Mouse (Mus musculus) adrenal gland, postnatal 4 days (tissue): ENCODE data around the gene Bbs2. TPM values are rescaled to one million over a fixed set of nuclear protein-coding genes. Genes with fewer than 3 reads are reported as not detected.
"Not testable (repeated sequence)": the region's sequence is repeated elsewhere in the genome, so short reads cannot be mapped to it uniquely, and the experiment has no call there.

Source experiments
- DNase-seq, 2 experiments: peaks; one replicate each; pipeline ENCODE4 v3.0.0; 2021 to 2022; ENCODE audit warnings: low spot score in 2 of 2, mixed read lengths in 2 of 2
- long read RNA-seq, 2 experiments: library from polyadenylated mRNA; stranded (forward); transcript quantifications; one replicate each; pipeline ENCODE4 v2.0.0; 2021
- total RNA-seq, 2 experiments: library from RNA; stranded (reverse); gene quantifications; 2 replicates each; pipeline ENCODE4 v1.2.3; 2021

The Bbs2 gene
- total RNA-seq, result 10 to 100 TPM; 29.4 to 29.6 TPM
- long read RNA-seq, experiment 1, partial matches to known transcripts, result 0 of 11 reads
- long read RNA-seq, experiment 1, other reads (novel, unspliced or antisense), result 7 of 11 reads
- long read RNA-seq, experiment 2, transcript Bbs2-201 (17 exons, 3,064 nt), result major isoform, 19 of 28 reads
- long read RNA-seq, experiment 2, partial matches to known transcripts, result 2 of 28 reads
- long read RNA-seq, experiment 2, other reads (novel, unspliced or antisense), result 7 of 28 reads

DNA sequence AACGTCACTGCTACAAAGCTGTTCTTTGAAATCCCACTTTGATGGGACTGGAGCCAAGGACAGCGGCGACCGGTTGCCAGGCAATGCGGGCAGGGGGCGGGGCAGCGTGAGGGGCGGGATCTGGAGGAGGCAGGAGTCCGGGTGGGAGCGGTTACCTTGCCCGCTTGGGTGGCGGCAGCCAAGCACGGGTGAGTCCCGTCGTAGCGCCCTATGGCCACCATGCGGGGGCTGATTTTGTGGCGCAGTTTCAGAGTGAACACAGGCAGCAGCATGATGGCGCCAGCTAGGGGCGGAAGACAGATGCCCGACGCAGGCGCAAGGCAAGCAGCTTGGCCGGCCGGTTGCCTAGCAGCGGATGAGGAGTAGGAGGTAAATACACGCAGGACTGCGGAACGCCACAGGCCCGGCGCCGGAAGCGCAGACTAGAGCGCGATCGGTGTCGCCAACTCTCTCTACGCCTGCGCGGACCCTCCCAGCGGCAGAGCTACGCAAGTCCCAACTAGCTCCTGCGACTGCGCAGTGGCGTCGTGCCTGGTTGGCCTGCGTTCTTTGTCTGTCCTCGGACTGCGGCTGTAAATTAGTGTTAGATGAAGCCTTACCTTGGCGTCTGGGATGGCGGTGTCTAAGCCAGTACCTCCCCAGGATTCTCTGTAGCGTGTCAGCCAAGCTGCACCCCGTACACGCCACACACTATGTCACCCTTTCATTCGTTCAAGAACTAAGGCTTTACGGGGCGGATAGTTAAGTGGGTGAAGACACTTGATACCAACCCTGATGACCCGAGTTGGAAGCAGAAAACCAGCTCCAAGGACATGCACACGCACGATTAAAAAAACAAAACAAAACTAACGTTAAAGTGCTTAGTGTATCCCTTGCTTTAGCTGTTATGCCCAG, at the start of gene Bbs2:
Gene Bbs2, minus strand, starts transcription at position 848 of the 894 bp plus-strand sequence.
- peak; percentile 94 to 98 for DNase-seq

- DNase-seq, result no peak
These were observed 49.5 kb upstream of the Bbs2 start for GRCm38 (mm10) chr8:94148236-94148635.

DNA sequence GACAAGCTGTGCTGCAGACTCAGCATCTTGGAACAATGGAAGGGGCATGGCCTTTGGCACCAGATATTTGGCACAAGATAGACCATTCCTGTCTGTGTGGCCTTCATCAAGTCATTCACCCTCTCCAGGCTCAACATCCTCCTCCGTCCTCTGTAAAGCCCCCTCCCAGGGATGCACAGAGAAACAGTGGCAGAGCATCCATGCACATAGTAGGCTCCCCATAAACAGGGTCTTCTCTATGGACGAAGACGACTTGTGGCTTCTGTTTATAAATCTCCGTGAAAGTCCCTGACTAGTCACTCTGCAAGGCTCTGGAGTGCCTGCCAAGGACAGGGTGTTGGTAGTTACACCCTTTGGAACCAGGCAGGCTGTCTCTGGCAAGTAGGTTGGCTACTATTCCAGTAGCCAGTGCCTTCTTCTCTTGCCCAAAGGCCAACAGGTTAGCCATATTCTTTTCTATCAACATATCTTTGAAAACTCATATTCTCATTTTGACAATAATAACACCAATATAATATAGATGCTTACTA, 41.6 kb upstream of the Bbs2 start:
- no peak for DNase-seq

GRCm38 (mm10) chr8:94136933-94137332, 38.2 kb upstream of the Bbs2 start, which contains the start of gene Mt4:
TSS of gene Mt4 (plus strand) at chr8:94137197.
- no peak for DNase-seq

DNA sequence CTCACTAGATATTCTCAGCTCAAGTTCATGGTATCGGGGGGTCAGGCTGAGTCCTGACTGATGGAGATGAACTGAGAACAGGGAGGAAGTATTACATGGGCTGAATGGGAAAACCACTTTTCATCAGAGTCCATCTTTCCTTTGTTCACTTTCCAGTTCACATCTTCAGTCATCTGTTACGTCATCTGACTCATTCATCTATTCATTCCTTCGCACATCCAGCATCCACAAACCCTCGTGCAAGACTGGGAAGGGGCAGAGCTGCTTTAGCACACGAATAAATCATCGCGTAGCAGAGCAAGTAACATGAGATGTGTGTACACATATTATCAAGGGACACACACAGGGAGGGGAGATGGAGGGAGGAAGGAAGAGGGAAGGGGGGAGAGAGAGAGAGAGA, 37.5 kb upstream of the Bbs2 start:
- DNase-seq, result no peak

DNA sequence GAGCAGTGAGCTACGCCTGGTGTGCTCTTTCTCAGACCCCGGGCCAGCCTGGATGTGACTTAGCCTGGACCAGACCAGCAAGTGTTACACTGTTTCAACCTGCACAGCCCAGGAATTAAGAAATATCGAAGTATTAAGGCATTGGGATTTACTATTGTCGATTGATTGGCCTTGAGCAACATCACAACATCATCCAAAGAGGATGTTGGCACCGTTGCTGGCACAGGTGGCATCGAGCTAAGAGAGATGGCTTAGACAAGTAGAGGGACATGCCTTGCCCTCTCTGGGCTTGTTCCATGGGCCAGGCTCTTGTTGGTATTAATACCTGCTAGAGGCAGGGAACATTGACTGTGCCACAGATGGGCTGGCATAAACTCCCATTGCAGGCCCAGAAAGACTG, 36.8 kb upstream of the Bbs2 start:
- DNase-seq, result no peak

DNA sequence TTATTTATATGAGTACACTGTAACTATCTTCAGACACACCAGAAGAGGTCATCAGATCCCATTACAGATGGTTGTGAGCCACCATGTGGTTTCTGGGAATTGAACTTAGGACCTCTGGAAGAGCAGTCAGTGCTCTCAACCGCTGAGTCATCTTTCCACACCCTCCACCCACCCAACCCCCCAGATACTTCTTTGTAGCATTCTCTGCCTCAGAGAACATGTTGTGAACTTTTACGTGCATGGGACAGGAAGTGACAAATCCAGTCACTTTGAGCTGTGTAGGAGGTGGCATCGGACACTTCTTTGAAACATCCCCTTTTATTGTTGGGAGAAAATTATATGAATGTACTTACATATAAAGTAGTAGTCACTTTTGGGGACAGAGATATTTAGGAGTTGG, 35.9 kb upstream of the Bbs2 start:
- not testable (repeated sequence) for DNase-seq

DNA sequence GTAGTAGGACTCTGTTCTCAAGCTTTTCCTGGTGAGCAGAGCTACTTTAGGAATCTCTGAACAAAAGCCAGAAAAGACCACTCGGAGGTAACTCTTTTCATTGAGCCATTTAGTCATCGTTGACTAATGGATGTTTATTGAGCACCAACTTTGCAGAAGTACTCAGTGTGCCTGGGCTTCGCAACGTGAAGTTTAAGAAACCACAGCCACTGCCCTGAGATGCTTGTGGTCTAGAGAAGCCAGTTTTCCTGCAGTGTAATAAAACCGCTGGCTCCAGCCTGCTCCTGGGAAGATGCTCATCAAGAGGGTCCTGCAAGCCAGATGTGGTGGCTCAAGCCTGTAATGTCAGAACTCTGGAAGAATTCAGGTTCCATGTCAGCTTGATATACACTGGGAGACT, 33.4 kb upstream of the Bbs2 start:
- DNase-seq, result no peak

DNA sequence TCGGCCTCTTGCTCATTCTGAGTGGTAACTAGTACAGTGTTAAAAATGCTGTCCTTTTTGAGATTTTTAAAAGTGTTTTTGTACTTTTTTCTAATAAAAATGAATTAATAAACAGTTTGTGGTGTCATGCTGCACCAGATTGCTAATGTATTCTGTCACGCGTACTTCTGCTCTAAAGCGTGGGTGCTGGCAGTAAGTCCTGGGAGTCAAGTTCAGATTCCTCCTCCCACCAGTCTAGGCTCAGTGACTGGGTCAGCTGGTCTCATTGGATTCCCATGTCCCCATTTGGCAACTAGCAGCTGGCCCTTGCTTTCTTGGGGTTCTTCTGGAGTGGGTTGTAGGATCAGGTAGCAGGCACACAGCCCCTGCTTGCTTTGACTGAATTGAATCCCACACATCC, 31.4 kb upstream of the Bbs2 start:
- no peak for DNase-seq

DNA sequence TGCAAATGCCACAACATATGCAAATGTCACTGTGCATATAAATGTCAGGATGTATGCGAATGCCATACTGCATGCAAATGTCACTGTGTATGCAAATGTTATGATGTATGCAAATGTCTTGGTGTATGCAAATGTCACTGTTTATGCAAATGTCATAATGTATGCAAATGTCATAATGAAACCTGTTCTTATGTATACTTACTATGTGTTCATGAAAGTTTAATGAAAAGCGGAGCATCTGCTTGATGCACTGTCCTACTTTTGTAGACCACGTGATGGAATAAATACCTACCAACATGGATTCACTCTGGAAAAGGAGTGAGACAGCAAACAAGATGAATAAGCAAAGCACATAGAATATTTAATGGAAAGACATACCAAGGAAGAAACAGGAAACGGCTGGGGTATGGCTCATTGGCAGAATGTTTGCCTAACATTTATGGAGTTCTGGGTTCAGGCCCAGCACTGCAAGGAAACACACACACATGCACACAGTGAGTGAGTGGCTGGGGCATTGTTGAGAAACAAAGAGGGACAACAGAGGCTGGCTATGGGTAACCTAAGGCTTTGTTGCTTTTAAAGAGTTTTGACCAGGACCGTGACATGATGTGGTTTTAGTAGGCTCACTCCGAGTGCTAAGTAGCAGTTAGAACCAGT, 30.5 kb upstream of the Bbs2 start:
- no peak for DNase-seq

DNA sequence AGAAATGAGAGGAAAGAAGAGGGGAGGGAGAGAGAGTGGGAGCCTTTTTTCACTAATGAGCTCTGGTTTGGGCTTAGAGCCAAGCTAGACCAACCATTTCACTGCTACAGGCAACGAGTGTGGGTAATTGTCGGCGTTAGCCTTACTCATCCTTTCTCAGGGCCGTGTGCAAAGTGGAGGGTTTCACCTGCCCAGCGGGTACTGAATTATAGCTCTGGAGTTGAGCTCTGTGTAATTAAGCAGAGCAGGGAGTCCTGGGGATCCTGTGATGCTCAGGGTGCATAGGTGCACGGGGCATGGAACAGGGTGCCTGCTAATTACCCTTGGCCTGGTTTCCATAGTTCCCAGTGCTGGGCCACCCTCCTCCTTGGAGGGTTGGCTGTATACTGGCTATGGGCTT, 29.0 kb upstream of the Bbs2 start:
- no peak for DNase-seq

- no peak for DNase-seq
These were observed 24.2 kb upstream of the Bbs2 start for GRCm38 (mm10) chr8:94122711-94123468.

DNA sequence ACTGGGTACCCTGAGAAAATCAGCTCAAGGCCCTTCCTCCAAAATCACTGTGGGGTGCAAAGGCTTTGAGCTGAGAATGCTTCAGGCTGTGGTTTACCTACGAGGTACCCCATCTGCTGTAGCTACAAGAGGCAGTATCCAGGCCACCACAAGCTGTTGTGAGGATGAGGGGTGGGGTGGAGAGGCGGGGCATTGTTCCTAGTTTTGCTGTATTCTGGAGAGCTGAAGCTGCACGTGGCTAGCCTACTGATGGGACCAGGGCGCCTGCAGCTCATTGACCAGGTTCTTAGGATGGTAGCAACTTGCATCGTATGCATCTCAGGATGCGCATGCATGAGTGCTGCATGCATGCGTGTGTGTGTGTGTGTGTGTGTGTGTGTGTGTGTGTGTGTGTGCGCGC, 22.9 kb upstream of the Bbs2 start:
- DNase-seq, result no peak

- DNase-seq, result no peak
These were observed 20.2 kb upstream of the Bbs2 start for GRCm38 (mm10) chr8:94118776-94119430.

- no peak for DNase-seq
These were observed 15.2 kb upstream of the Bbs2 start for GRCm38 (mm10) chr8:94113972-94114371.

GRCm38 (mm10) chr8:94113435-94113834, 14.7 kb upstream of the Bbs2 start:
- DNase-seq, result no peak

DNA sequence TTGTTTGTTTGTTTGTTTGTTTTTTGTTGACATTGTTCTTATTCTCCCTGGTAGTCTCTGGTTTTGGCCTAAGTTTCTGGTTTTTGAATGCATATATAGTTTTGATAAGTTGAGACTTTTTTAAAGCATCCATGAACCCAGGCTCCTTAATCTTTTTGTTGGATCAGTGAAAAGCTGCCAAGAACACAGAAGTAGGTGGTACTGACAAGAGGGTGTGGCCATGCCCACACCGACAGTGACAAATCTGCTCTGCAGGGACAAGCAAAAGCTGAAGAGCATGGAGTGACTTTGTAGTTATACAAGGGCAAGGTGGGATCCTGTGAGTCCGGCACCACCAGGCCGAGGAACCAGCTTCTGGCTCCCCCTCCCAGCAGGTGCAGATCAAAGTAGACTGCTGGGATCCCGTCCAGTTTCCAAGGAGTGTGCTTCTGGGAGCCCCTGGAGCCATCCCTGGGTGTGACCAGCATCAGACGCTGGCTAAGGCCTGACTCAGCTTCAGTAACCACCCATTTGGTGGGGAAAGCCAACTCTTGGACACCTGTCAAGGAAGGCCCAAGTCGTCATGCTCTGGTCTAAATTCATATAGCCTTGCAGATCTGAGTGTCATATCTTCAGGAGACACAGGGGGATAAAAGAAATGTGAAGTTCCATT, 11.9 kb upstream of the Bbs2 start:
- no peak for DNase-seq

GRCm38 (mm10) chr8:94109835-94110234, 11.1 kb upstream of the Bbs2 start:
- DNase-seq, result no peak

- no peak for DNase-seq
These were observed 10.7 kb upstream of the Bbs2 start for GRCm38 (mm10) chr8:94109396-94109795.

- no peak for DNase-seq
These were observed 9.1 kb upstream of the Bbs2 start for GRCm38 (mm10) chr8:94107871-94108270.
